Mouse (Mus musculus): ENCODE results near the gene Olfr250. TPM values are rescaled to one million over a fixed set of nuclear protein-coding genes. Genes with fewer than 3 reads are reported as not detected.
"Not testable (repeated sequence)": the region's sequence is repeated elsewhere in the genome, so short reads cannot be mapped to it uniquely, and the experiment has no call there.

Olfr250 gene
- not detected in 2 replicates for polyA plus RNA-seq (2014; fragmentation: Nextera tagmentation; extraction: Ambion mirVana)

GRCm38 (mm10) chr9:38366596-38366995, at the start of gene Olfr250:
Olfr250 (plus strand) TSS chr9:38366896.
- no peaks in the 10 kb centered on the region for H3K4me1 ChIP-seq (replicated peaks; ENCODE audit: control insufficient read depth, insufficient read depth, low read length)
- H3K9me3 ChIP-seq (ENCODE audit: control insufficient read depth, low read length) = no peaks in the 10 kb centered on the region
- no peak within 1 kb of the TSS for H3K27ac ChIP-seq
- H3K27me3 ChIP-seq (ENCODE audit: control insufficient read depth, insufficient read depth, low read length) = no peaks in the 10 kb centered on the region
- no peak within 1 kb of the TSS for H3K4me3 ChIP-seq (replicated peaks; ENCODE audit: low read length)
- no peaks in the 10 kb centered on the region for H3K36me3 ChIP-seq (replicated peaks; ENCODE audit: control insufficient read depth, insufficient read depth)
- no peak within 1 kb of the TSS for H3K4me2 ChIP-seq (replicated peaks)
- H3K9ac ChIP-seq = no peak within 1 kb of the TSS
- ATAC-seq (ENCODE audit: low FRiP score) (no peak), DNase-seq (ENCODE audit: low spot score) (no peak)
- 87% methylated on average over 2 of the region's 2 CpGs for WGBS

GRCm38 (mm10) chr9:38328760-38329159, 37.9 kb upstream of the Olfr250 start, which contains the start of gene Olfr25:
Olfr25 (plus strand) TSS chr9:38329060.
- Histone ChIP-seq H3K4me3 (replicated peaks; ENCODE audit: low read length) (no peak within 1 kb of the TSS), H3K27me3 (ENCODE audit: control insufficient read depth, insufficient read depth, low read length) (no peaks in the 10 kb centered on the region), H3K4me1 (replicated peaks; ENCODE audit: control insufficient read depth, insufficient read depth, low read length) (no peaks in the 10 kb centered on the region), H3K9ac (no peak within 1 kb of the TSS), H3K36me3 (replicated peaks; ENCODE audit: control insufficient read depth, insufficient read depth) (no peaks in the 10 kb centered on the region), H3K4me2 (replicated peaks) (no peak within 1 kb of the TSS), H3K9me3 (ENCODE audit: control insufficient read depth, low read length) (no peaks in the 10 kb centered on the region), H3K27ac (no peak within 1 kb of the TSS)
- DNase-seq (ENCODE audit: low spot score) = no peak
- no peak for ATAC-seq (ENCODE audit: low FRiP score)
- WGBS = 92% methylated on average over 3 of the region's 3 CpGs

GRCm38 (mm10) chr9:38348111-38348510, 18.6 kb upstream of the Olfr250 start, which contains the start of gene Olfr898:
Olfr898 (plus strand) TSS chr9:38348411.
- 97% methylated on average over 4 of the region's 4 CpGs for WGBS
- ATAC-seq (ENCODE audit: low FRiP score) = no peak
- no peak within 1 kb of the TSS for H3K4me2 ChIP-seq (replicated peaks)
- DNase-seq (ENCODE audit: low spot score) = no peak
- no peak within 1 kb of the TSS for H3K4me3 ChIP-seq (replicated peaks; ENCODE audit: low read length)
- no peak within 1 kb of the TSS for H3K9ac ChIP-seq
- no peak within 1 kb of the TSS for H3K27ac ChIP-seq
- no peaks in the 10 kb centered on the region for H3K4me1 ChIP-seq (replicated peaks; ENCODE audit: control insufficient read depth, insufficient read depth, low read length)
- no peaks in the 10 kb centered on the region for H3K9me3 ChIP-seq (ENCODE audit: control insufficient read depth, low read length)
- no peaks in the 10 kb centered on the region for H3K27me3 ChIP-seq (ENCODE audit: control insufficient read depth, insufficient read depth, low read length)
- no peaks in the 10 kb centered on the region for H3K36me3 ChIP-seq (replicated peaks; ENCODE audit: control insufficient read depth, insufficient read depth)

- Histone ChIP-seq H3K27me3 (ENCODE audit: control insufficient read depth, insufficient read depth, low read length) (no peaks in the 10 kb centered on the region), H3K4me2 (replicated peaks) (no peak within 1 kb of the TSS), H3K27ac (no peak within 1 kb of the TSS), H3K9ac (no peak within 1 kb of the TSS), H3K4me1 (replicated peaks; ENCODE audit: control insufficient read depth, insufficient read depth, low read length) (no peaks in the 10 kb centered on the region), H3K36me3 (replicated peaks; ENCODE audit: control insufficient read depth, insufficient read depth) (no peaks in the 10 kb centered on the region), H3K4me3 (replicated peaks; ENCODE audit: low read length) (no peak within 1 kb of the TSS), H3K9me3 (ENCODE audit: control insufficient read depth, low read length) (no peaks in the 10 kb centered on the region)
- ATAC-seq (ENCODE audit: low FRiP score) (no peak), DNase-seq (ENCODE audit: low spot score) (no peak)
- 74% methylated on average over 2 of the region's 2 CpGs for WGBS
These were observed 10.1 kb downstream of the Olfr250 start, which contains the start of gene Olfr251 for GRCm38 (mm10) chr9:38376786-38377185. Olfr251 (plus strand) TSS chr9:38377086.

GRCm38 (mm10) chr9:38401398-38401797, 34.7 kb downstream of the Olfr250 start, which contains the start of gene Olfr147:
Olfr147 (plus strand) TSS chr9:38401698.
- H3K36me3 ChIP-seq (replicated peaks; ENCODE audit: control insufficient read depth, insufficient read depth) = no peaks in the 10 kb centered on the region
- H3K27me3 ChIP-seq (ENCODE audit: control insufficient read depth, insufficient read depth, low read length) = no peaks in the 10 kb centered on the region
- no peak within 1 kb of the TSS for H3K27ac ChIP-seq
- H3K4me3 ChIP-seq (replicated peaks; ENCODE audit: low read length) = no peak within 1 kb of the TSS
- 87% methylated on average over 1 of the region's 1 CpGs for WGBS
- ATAC-seq (ENCODE audit: low FRiP score) (no peak), DNase-seq (ENCODE audit: low spot score) (no peak)
- no peaks in the 10 kb centered on the region for H3K9me3 ChIP-seq (ENCODE audit: control insufficient read depth, low read length)
- no peaks in the 10 kb centered on the region for H3K4me1 ChIP-seq (replicated peaks; ENCODE audit: control insufficient read depth, insufficient read depth, low read length)
- no peak within 1 kb of the TSS for H3K9ac ChIP-seq
- H3K4me2 ChIP-seq (replicated peaks) = no peak within 1 kb of the TSS

- H3K27me3 ChIP-seq (ENCODE audit: control insufficient read depth, insufficient read depth, low read length); H3K36me3 ChIP-seq (replicated peaks; ENCODE audit: control insufficient read depth, insufficient read depth); H3K4me3 ChIP-seq (replicated peaks; ENCODE audit: low read length); H3K9ac ChIP-seq; H3K4me2 ChIP-seq (replicated peaks); H3K27ac ChIP-seq; DNase-seq (ENCODE audit: low spot score); H3K9me3 ChIP-seq (ENCODE audit: control insufficient read depth, low read length); H3K4me1 ChIP-seq (replicated peaks; ENCODE audit: control insufficient read depth, insufficient read depth, low read length); ATAC-seq (ENCODE audit: low FRiP score): not testable (repeated sequence)
- 86% methylated on average over 3 of the region's 3 CpGs for WGBS
These were observed 40.8 kb downstream of the Olfr250 start for GRCm38 (mm10) chr9:38407502-38407901.

- not testable (repeated sequence) for H3K36me3 ChIP-seq (replicated peaks; ENCODE audit: control insufficient read depth, insufficient read depth); H3K4me1 ChIP-seq (replicated peaks; ENCODE audit: control insufficient read depth, insufficient read depth, low read length); H3K9ac ChIP-seq; H3K9me3 ChIP-seq (ENCODE audit: control insufficient read depth, low read length); ATAC-seq (ENCODE audit: low FRiP score); DNase-seq (ENCODE audit: low spot score); H3K4me2 ChIP-seq (replicated peaks); H3K27me3 ChIP-seq (ENCODE audit: control insufficient read depth, insufficient read depth, low read length); H3K4me3 ChIP-seq (replicated peaks; ENCODE audit: low read length); H3K27ac ChIP-seq
- WGBS = 97% methylated on average over 14 of the region's 14 CpGs
These were observed 46.8 kb downstream of the Olfr250 start for GRCm38 (mm10) chr9:38413502-38413901.

Other genes with a start within 250 kb of the Olfr250 start
- not detected in 2 replicates for gene Olfr890, start 224.4 kb upstream of the Olfr250 start, polyA plus RNA-seq (2014; fragmentation: Nextera tagmentation; extraction: Ambion mirVana)
- not detected in 2 replicates for gene Olfr891, start 186.1 kb upstream of the Olfr250 start, polyA plus RNA-seq (2014; fragmentation: Nextera tagmentation; extraction: Ambion mirVana)
- gene Olfr893, start 158.5 kb upstream of the Olfr250 start, polyA plus RNA-seq (2014; fragmentation: Nextera tagmentation; extraction: Ambion mirVana) = not detected in 2 replicates
- gene Olfr894, start 148.8 kb upstream of the Olfr250 start, polyA plus RNA-seq (2014; fragmentation: Nextera tagmentation; extraction: Ambion mirVana) = not detected in 2 replicates
- gene Olfr143, start 114.1 kb upstream of the Olfr250 start, polyA plus RNA-seq (2014; fragmentation: Nextera tagmentation; extraction: Ambion mirVana) = not detected in 2 replicates
- not detected in 2 replicates for gene Olfr895, start 99.0 kb upstream of the Olfr250 start, polyA plus RNA-seq (2014; fragmentation: Nextera tagmentation; extraction: Ambion mirVana)
- not detected in 2 replicates for gene Olfr896-ps1, start 75.8 kb upstream of the Olfr250 start, polyA plus RNA-seq (2014; fragmentation: Nextera tagmentation; extraction: Ambion mirVana)
- gene Olfr25, start 37.8 kb upstream of the Olfr250 start, polyA plus RNA-seq (2014; fragmentation: Nextera tagmentation; extraction: Ambion mirVana) = not detected in 2 replicates
- gene Olfr898, start 18.5 kb upstream of the Olfr250 start, polyA plus RNA-seq (2014; fragmentation: Nextera tagmentation; extraction: Ambion mirVana) = not detected in 2 replicates
- not detected in 2 replicates for gene Olfr251, start 10.2 kb downstream of the Olfr250 start, polyA plus RNA-seq (2014; fragmentation: Nextera tagmentation; extraction: Ambion mirVana)
- gene Olfr147, start 34.8 kb downstream of the Olfr250 start, polyA plus RNA-seq (2014; fragmentation: Nextera tagmentation; extraction: Ambion mirVana) = not detected in 2 replicates
- gene Olfr901, start 62.6 kb downstream of the Olfr250 start, polyA plus RNA-seq (2014; fragmentation: Nextera tagmentation; extraction: Ambion mirVana) = not detected in 2 replicates
- not detected in 2 replicates for gene Olfr902, start 80.8 kb downstream of the Olfr250 start, polyA plus RNA-seq (2014; fragmentation: Nextera tagmentation; extraction: Ambion mirVana)
- gene Olfr904, start 96.2 kb downstream of the Olfr250 start, polyA plus RNA-seq (2014; fragmentation: Nextera tagmentation; extraction: Ambion mirVana) = not detected in 2 replicates
- not detected in 2 replicates for gene Olfr905, start 104.2 kb downstream of the Olfr250 start, polyA plus RNA-seq (2014; fragmentation: Nextera tagmentation; extraction: Ambion mirVana)
- gene Olfr906, start 120.2 kb downstream of the Olfr250 start, polyA plus RNA-seq (2014; fragmentation: Nextera tagmentation; extraction: Ambion mirVana) = not detected in 2 replicates
- gene Olfr907, start 128.9 kb downstream of the Olfr250 start, polyA plus RNA-seq (2014; fragmentation: Nextera tagmentation; extraction: Ambion mirVana) = not detected in 2 replicates
- gene Olfr911-ps1, start 154.7 kb downstream of the Olfr250 start, polyA plus RNA-seq (2014; fragmentation: Nextera tagmentation; extraction: Ambion mirVana) = not detected in 2 replicates
- not detected in 2 replicates for gene Olfr910, start 171.0 kb downstream of the Olfr250 start, polyA plus RNA-seq (2014; fragmentation: Nextera tagmentation; extraction: Ambion mirVana)
- gene Olfr912, start 213.3 kb downstream of the Olfr250 start, polyA plus RNA-seq (2014; fragmentation: Nextera tagmentation; extraction: Ambion mirVana) = not detected in 2 replicates
- not detected in 2 replicates for gene Olfr913, start 225.9 kb downstream of the Olfr250 start, polyA plus RNA-seq (2014; fragmentation: Nextera tagmentation; extraction: Ambion mirVana)
- gene Olfr914, start 238.2 kb downstream of the Olfr250 start, polyA plus RNA-seq (2014; fragmentation: Nextera tagmentation; extraction: Ambion mirVana) = not detected in 2 replicates

Measured in hindbrain, embryonic 14.5 days (tissue).